Mouse (Mus musculus): ENCODE data around the gene Hap1. TPM values are rescaled to one million over a fixed set of nuclear protein-coding genes. Genes with fewer than 3 reads are reported as not detected.
"Not testable (repeated sequence)": the region's sequence is repeated elsewhere in the genome, so short reads cannot be mapped to it uniquely, and the experiment has no call there.

The Hap1 gene
- total RNA-seq, 4 experiments from 2014 or later: 0.16 TPM; not detected in 2

- peak; percentile 68 to 80 for DNase-seq (ENCODE audit: low spot score in 2 of 2)
These were observed 35.4 kb upstream of the Hap1 start for GRCm38 (mm10) chr11:100391081-100391883.

- DNase-seq (ENCODE audit: low spot score in 2 of 2): peak; percentile 74 to 82
These were observed 34.1 kb upstream of the Hap1 start for GRCm38 (mm10) chr11:100389931-100390445.

- DNase-seq (ENCODE audit: low spot score in 2 of 2): peak; percentile 78 to 79
These were observed 32.7 kb upstream of the Hap1 start for GRCm38 (mm10) chr11:100388588-100388987.

GRCm38 (mm10) chr11:100387589-100388375, 31.9 kb upstream of the Hap1 start:
- peak in 1 of 2 experiments; percentile 72 for DNase-seq (ENCODE audit: low spot score in 2 of 2)

GRCm38 (mm10) chr11:100387111-100387510, 31.2 kb upstream of the Hap1 start:
- no peak for DNase-seq (ENCODE audit: low spot score in 2 of 2)

GRCm38 (mm10) chr11:100386586-100386985, 30.7 kb upstream of the Hap1 start:
- no peak for DNase-seq (ENCODE audit: low spot score in 2 of 2)

GRCm38 (mm10) chr11:100385016-100385415, 29.1 kb upstream of the Hap1 start:
- no peak for DNase-seq (ENCODE audit: low spot score in 2 of 2)

- no peak for DNase-seq (ENCODE audit: low spot score in 2 of 2)
These were observed 26.8 kb upstream of the Hap1 start for GRCm38 (mm10) chr11:100382682-100383081.

GRCm38 (mm10) chr11:100379311-100379710, 23.4 kb upstream of the Hap1 start:
- DNase-seq (ENCODE audit: low spot score in 2 of 2): no peak

- no peak for DNase-seq (ENCODE audit: low spot score in 2 of 2)
These were observed 22.5 kb upstream of the Hap1 start for GRCm38 (mm10) chr11:100378446-100378845.

- no peak for DNase-seq (ENCODE audit: low spot score in 2 of 2)
These were observed 22.1 kb upstream of the Hap1 start for GRCm38 (mm10) chr11:100377989-100378388.

- no peak for DNase-seq (ENCODE audit: low spot score in 2 of 2)
These were observed 20.9 kb upstream of the Hap1 start for GRCm38 (mm10) chr11:100376746-100377389.

- no peak for DNase-seq (ENCODE audit: low spot score in 2 of 2)
These were observed 20.1 kb upstream of the Hap1 start for GRCm38 (mm10) chr11:100376005-100376404.

- DNase-seq (ENCODE audit: low spot score in 2 of 2): no peak
These were observed 19.2 kb upstream of the Hap1 start for GRCm38 (mm10) chr11:100375127-100375526.

- DNase-seq (ENCODE audit: low spot score in 2 of 2): no peak
These were observed 16.1 kb upstream of the Hap1 start for GRCm38 (mm10) chr11:100371981-100372558.

- no peak for DNase-seq (ENCODE audit: low spot score in 2 of 2)
These were observed 13.9 kb upstream of the Hap1 start for GRCm38 (mm10) chr11:100369822-100370221.

- DNase-seq (ENCODE audit: low spot score in 2 of 2): no peak
These were observed 13.2 kb upstream of the Hap1 start for GRCm38 (mm10) chr11:100369145-100369544.

GRCm38 (mm10) chr11:100362979-100363562, 7.1 kb upstream of the Hap1 start:
- DNase-seq (ENCODE audit: low spot score in 2 of 2): peak in 1 of 2 experiments; percentile 42

GRCm38 (mm10) chr11:100362209-100362978, 6.5 kb upstream of the Hap1 start:
- DNase-seq (ENCODE audit: low spot score in 2 of 2): peak; percentile 44 to 45

GRCm38 (mm10) chr11:100361059-100361458, 5.1 kb upstream of the Hap1 start:
- not testable (repeated sequence) for DNase-seq (ENCODE audit: low spot score in 2 of 2)

Data from gastrocnemius, adult 8-10 months (tissue).